Mouse (Mus musculus): ENCODE data around the gene Mcm5. TPM values are rescaled to one million over a fixed set of nuclear protein-coding genes. Genes with fewer than 3 reads are reported as not detected.

Mcm5 gene
- polyA plus RNA-seq, 1 experiment from 2014 or later, result 153 TPM

DNA sequence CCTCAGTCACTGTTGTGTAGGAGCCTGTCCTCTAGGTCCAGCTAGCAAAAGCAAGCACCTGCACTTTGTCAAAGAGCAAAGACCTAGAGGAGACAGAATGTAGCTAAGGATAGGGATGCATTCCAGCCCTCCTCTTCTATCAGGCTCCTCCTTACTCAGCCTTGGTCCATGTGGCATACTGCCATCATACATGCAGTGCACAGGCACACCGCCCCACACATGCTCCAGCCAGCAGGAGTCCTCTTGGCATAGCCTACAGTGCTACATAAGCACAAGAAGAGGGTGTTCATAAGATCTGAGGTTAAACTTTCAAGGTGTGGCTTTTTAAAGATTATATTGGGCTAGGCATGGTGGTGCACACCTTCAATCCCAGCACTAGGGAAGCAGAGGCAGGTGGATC lies 34.5 kb upstream of the Mcm5 start:
- H3K4me2 ChIP-seq (ENCODE audit: low read length), result no peak overlapping the region
- ATAC-seq (replicated peaks; ENCODE audit: low FRiP score, low TSS enrichment, low read depth) (no peak), DNase-seq (ENCODE audit: low spot score) (no peak)
- H3K9ac ChIP-seq (ENCODE audit: low read length), result no peak overlapping the region
- no peak overlapping the region for H3K27ac ChIP-seq (ENCODE audit: low read depth)
- no peaks in the 10 kb centered on the region for H3K9me3 ChIP-seq (ENCODE audit: control insufficient read depth, low read length)
- WGBS, result 85% methylated on average over 1 of the region's 1 CpGs
- H3K4me3 ChIP-seq (ENCODE audit: low read depth, low read length), result no peak overlapping the region
- H3K36me3 ChIP-seq (ENCODE audit: control insufficient read depth, insufficient read depth, low read length), result no peaks in the 10 kb centered on the region
- no peaks in the 10 kb centered on the region for H3K27me3 ChIP-seq (replicated peaks; ENCODE audit: control insufficient read depth, insufficient read depth, low read length)
- H3K4me1 ChIP-seq (replicated peaks; ENCODE audit: control insufficient read depth, insufficient read depth, low read length), result no peaks in the 10 kb centered on the region

DNA sequence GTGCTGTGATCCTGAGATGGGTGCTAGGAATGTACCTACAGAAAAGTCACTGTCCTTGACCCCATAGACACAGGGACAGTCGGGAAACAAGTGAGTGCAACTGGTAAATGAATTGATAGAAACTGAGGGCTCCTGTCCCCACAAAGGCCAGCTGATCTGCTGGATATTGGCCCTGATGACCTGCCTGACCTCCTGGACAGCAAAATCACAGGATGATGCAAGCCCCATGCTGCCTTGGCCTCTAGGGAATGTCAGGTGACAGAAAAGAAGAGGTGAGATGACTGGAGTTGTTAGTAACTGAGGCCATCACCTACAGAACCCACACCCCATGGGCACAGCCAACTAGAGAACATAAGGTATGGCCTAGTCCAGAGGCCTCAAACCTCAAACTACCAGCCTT lies 31.2 kb upstream of the Mcm5 start:
- DNase-seq (ENCODE audit: low spot score) (no peak), ATAC-seq (replicated peaks; ENCODE audit: low FRiP score, low TSS enrichment, low read depth) (no peak)
- Histone ChIP-seq H3K27me3 (replicated peaks; ENCODE audit: control insufficient read depth, insufficient read depth, low read length) (no peaks in the 10 kb centered on the region), H3K27ac (ENCODE audit: low read depth) (no peak overlapping the region), H3K9me3 (ENCODE audit: control insufficient read depth, low read length) (no peaks in the 10 kb centered on the region), H3K4me2 (ENCODE audit: low read length) (no peak overlapping the region), H3K4me1 (replicated peaks; ENCODE audit: control insufficient read depth, insufficient read depth, low read length) (no peaks in the 10 kb centered on the region), H3K9ac (ENCODE audit: low read length) (no peak overlapping the region), H3K36me3 (ENCODE audit: control insufficient read depth, insufficient read depth, low read length) (no peaks in the 10 kb centered on the region), H3K4me3 (ENCODE audit: low read depth, low read length) (no peak overlapping the region)
- WGBS, result 64% methylated on average over 1 of the region's 1 CpGs

DNA sequence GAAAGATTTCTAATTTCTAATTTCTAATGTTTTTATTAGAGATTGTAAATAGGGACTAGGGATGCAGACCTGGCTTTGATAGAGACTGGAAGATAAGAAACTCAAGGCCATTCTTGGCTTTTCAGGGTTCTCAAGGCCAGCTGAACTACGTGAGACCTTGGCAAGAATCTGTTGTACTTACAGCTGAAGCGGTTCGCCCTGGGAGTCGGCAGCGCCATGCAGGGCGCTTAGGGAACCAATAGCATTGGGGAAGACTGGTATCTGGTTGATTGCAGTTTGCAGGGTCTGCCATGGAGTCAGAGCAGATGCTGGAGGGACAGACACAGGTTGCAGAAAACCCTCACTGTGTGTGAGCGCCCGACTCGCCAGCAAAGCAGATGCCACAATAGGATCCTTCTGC lies 30.5 kb upstream of the Mcm5 start:
- Histone ChIP-seq H3K27ac (ENCODE audit: low read depth) (no peak overlapping the region), H3K9me3 (ENCODE audit: control insufficient read depth, low read length) (no peaks in the 10 kb centered on the region), H3K4me3 (ENCODE audit: low read depth, low read length) (no peak overlapping the region), H3K36me3 (ENCODE audit: control insufficient read depth, insufficient read depth, low read length) (no peaks in the 10 kb centered on the region), H3K9ac (ENCODE audit: low read length) (no peak overlapping the region), H3K27me3 (replicated peaks; ENCODE audit: control insufficient read depth, insufficient read depth, low read length) (no peaks in the 10 kb centered on the region), H3K4me1 (replicated peaks; ENCODE audit: control insufficient read depth, insufficient read depth, low read length) (no peaks in the 10 kb centered on the region), H3K4me2 (ENCODE audit: low read length) (no peak overlapping the region)
- WGBS, result 95% methylated on average over 9 of the region's 9 CpGs
- DNase-seq (ENCODE audit: low spot score) (no peak), ATAC-seq (replicated peaks; ENCODE audit: low FRiP score, low TSS enrichment, low read depth) (no peak)

DNA sequence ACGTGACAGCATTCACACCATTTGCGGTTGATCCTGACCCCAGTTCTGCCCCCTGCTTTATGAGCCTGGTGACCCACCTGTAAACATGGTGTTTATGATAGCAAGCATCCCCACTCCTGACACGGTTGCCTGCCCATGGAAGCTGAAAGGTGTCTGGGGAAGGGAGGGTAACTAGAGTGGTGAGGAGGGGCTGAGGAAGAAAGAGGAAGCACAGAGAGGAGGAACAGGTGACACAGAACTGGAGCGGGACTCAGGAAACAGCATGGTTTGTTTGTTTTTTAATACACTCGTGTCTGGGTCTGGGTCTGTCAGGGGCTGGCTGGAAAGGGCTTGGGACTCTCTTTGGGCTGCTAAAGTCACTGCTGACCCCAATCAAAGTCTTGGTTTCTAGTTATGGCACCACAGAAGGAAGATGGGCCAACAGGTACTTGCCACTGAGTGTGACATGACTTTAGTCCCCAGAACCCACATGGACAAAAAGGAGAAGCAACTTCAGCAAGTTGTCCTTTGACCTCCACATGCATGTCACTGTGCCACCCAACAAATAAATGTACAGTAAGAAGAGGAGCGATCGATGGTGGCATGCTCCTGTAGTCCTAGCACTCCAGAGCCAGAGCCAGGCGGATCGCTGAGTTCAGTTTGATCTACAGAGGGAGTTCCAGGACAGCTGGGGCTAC lies 27.9 kb upstream of the Mcm5 start:
- no peak overlapping the region for H3K27ac ChIP-seq (ENCODE audit: low read depth)
- no peaks in the 10 kb centered on the region for H3K36me3 ChIP-seq (ENCODE audit: control insufficient read depth, insufficient read depth, low read length)
- no peak overlapping the region for H3K4me2 ChIP-seq (ENCODE audit: low read length)
- H3K4me1 ChIP-seq (replicated peaks; ENCODE audit: control insufficient read depth, insufficient read depth, low read length), result no peaks in the 10 kb centered on the region
- DNase-seq (ENCODE audit: low spot score), result no peak
- 74% methylated on average over 9 of the region's 9 CpGs for WGBS
- H3K27me3 ChIP-seq (replicated peaks; ENCODE audit: control insufficient read depth, insufficient read depth, low read length), result no peaks in the 10 kb centered on the region
- H3K9me3 ChIP-seq (ENCODE audit: control insufficient read depth, low read length), result no peaks in the 10 kb centered on the region
- ATAC-seq (replicated peaks; ENCODE audit: low FRiP score, low TSS enrichment, low read depth), result no peak
- H3K4me3 ChIP-seq (ENCODE audit: low read depth, low read length), result no peak overlapping the region
- no peak overlapping the region for H3K9ac ChIP-seq (ENCODE audit: low read length)

DNA sequence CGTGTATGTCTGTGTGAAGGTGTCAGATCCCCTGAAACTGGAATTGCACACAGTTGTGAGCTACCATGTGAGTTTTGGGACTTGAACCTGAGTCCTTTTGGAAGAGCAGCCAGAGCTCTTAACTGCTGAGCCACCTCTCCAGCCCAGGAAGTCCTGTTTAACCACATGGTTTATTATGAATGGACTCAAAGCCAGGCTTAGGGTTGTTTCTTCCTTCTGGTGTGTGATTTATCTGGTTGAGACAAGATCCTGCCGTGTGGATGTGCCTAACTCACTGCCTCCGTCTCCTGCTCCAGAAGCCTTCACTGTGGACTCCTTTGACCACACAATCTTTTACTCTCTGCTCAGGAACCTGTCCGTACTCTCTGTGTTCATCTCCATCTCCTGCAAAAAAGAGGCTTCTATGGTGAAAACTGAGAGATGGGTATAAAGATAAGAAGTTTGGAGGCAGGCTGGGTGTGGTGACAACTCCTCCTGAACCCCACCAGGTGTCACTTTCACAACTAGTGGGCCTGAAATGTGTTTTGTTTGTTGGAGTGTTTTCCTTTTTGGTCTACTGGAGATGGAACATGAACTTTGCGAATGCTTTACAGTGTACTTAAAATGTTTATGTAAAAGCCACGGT lies 27.1 kb upstream of the Mcm5 start:
- DNase-seq (ENCODE audit: low spot score) (no peak), ATAC-seq (replicated peaks; ENCODE audit: low FRiP score, low TSS enrichment, low read depth) (no peak)
- Histone ChIP-seq H3K36me3 (ENCODE audit: control insufficient read depth, insufficient read depth, low read length) (no peaks in the 10 kb centered on the region), H3K27me3 (replicated peaks; ENCODE audit: control insufficient read depth, insufficient read depth, low read length) (no peaks in the 10 kb centered on the region), H3K4me2 (ENCODE audit: low read length) (no peak overlapping the region), H3K4me3 (ENCODE audit: low read depth, low read length) (no peak overlapping the region), H3K9me3 (ENCODE audit: control insufficient read depth, low read length) (no peaks in the 10 kb centered on the region), H3K27ac (ENCODE audit: low read depth) (no peak overlapping the region), H3K4me1 (replicated peaks; ENCODE audit: control insufficient read depth, insufficient read depth, low read length) (no peaks in the 10 kb centered on the region), H3K9ac (ENCODE audit: low read length) (no peak overlapping the region)
- 69% methylated on average over 6 of the region's 6 CpGs for WGBS

DNA sequence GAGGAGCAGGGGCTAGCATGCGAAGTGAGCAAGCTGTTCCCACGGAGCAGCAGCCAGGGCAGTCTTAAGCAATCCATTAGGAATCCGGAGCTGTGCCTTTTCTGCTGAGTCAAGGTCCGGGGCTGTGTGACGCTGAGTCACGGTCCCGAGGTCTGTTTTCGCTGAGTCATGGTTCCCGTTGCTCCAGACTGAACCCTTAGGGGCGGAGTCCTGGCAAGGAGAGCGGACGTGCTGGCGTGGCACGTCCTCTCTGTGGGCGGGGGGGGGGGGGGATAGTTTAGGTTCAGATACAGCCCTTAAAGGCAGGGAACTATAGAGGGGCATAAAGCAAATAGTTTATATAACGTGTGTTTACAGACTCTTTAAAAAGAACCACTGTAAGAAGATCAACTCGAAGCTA lies 25.5 kb upstream of the Mcm5 start:
- no peak overlapping the region for H3K9ac ChIP-seq (ENCODE audit: low read length)
- no peaks in the 10 kb centered on the region for H3K27me3 ChIP-seq (replicated peaks; ENCODE audit: control insufficient read depth, insufficient read depth, low read length)
- peak overlapping the region; percentile 41 for H3K4me2 ChIP-seq (ENCODE audit: low read length)
- H3K27ac ChIP-seq (ENCODE audit: low read depth), result no peak overlapping the region
- 2% methylated on average over 17 of the region's 17 CpGs for WGBS
- ATAC-seq (replicated peaks; ENCODE audit: low FRiP score, low TSS enrichment, low read depth) (peak; percentile 96), DNase-seq (ENCODE audit: low spot score) (peak; percentile 95)
- no peaks in the 10 kb centered on the region for H3K36me3 ChIP-seq (ENCODE audit: control insufficient read depth, insufficient read depth, low read length)
- peaks cover 1% of the 10 kb centered on the region; the same call in 1 of the 2 replicates for H3K4me1 ChIP-seq (replicated peaks; ENCODE audit: control insufficient read depth, insufficient read depth, low read length)
- no peak overlapping the region for H3K4me3 ChIP-seq (ENCODE audit: low read depth, low read length)
- no peaks in the 10 kb centered on the region for H3K9me3 ChIP-seq (ENCODE audit: control insufficient read depth, low read length)

DNA sequence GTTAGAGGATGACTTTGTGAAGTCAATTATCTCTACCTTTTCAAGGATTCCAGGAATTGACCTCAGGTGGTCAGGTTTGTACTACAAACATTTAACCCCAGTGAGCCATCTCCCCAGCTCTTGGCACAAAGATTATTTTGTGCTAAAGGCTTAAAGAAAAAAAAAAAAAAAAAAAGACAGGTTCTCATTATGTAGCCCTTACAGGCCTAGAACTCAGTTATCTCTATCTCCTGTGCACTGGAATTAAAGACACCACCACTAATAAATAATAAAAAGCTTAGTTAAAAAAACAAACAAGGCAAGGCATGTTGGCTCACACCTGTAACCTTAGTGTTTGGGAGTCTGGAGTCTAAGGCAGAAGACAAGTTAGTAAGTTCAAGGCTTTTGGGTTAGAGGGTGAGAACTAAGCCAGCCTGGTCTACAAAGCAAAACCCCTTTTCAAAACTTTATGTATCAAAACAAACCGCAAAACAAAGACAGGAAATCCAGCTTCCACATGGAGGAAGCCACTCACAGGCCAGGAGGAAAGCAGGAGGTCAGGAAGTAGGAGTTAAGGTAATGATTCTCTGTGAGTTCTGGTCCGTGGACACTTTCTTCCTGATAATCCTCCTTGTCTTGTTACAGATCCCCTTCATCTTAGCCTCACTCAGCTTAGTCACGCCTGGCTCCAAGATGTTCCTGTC lies 24.8 kb upstream of the Mcm5 start:
- Histone ChIP-seq H3K4me2 (ENCODE audit: low read length) (peak overlapping the region; percentile 41; the same call in 1 of the 2 replicates), H3K4me1 (replicated peaks; ENCODE audit: control insufficient read depth, insufficient read depth, low read length) (peaks cover 7% of the 10 kb centered on the region), H3K9ac (ENCODE audit: low read length) (no peak overlapping the region), H3K27me3 (replicated peaks; ENCODE audit: control insufficient read depth, insufficient read depth, low read length) (no peaks in the 10 kb centered on the region), H3K9me3 (ENCODE audit: control insufficient read depth, low read length) (no peaks in the 10 kb centered on the region), H3K36me3 (ENCODE audit: control insufficient read depth, insufficient read depth, low read length) (no peaks in the 10 kb centered on the region), H3K4me3 (ENCODE audit: low read depth, low read length) (no peak overlapping the region), H3K27ac (ENCODE audit: low read depth) (peak overlapping the region; percentile 22)
- DNase-seq (ENCODE audit: low spot score) (no peak), ATAC-seq (replicated peaks; ENCODE audit: low FRiP score, low TSS enrichment, low read depth) (no peak)
- 67% methylated on average over 3 of the region's 3 CpGs for WGBS

DNA sequence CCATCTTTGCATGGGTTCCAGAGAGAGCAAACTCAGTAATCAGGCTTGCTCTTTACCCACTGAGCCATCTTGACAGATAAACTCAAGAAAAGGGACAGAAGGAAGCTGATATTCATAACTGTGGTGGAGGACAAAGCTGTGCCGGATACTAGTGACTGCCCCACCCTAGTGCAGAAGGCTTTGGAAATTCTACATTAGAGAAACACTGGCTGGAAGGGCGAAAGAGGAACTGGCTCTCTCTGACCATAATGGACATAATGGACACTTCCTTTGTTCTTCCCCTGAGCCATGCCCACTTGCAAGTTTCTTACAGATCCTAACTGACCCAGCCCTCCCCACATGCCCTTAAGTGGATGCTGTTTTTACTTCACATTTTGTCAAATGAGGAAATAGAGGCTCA lies 23.4 kb upstream of the Mcm5 start:
- Histone ChIP-seq H3K27me3 (replicated peaks; ENCODE audit: control insufficient read depth, insufficient read depth, low read length) (no peaks in the 10 kb centered on the region), H3K4me1 (replicated peaks; ENCODE audit: control insufficient read depth, insufficient read depth, low read length) (peaks cover 7% of the 10 kb centered on the region), H3K4me2 (ENCODE audit: low read length) (no peak overlapping the region), H3K27ac (ENCODE audit: low read depth) (no peak overlapping the region), H3K9ac (ENCODE audit: low read length) (no peak overlapping the region), H3K4me3 (ENCODE audit: low read depth, low read length) (no peak overlapping the region), H3K9me3 (ENCODE audit: control insufficient read depth, low read length) (no peaks in the 10 kb centered on the region), H3K36me3 (ENCODE audit: control insufficient read depth, insufficient read depth, low read length) (no peaks in the 10 kb centered on the region)
- 78% methylated on average over 2 of the region's 2 CpGs for WGBS
- DNase-seq (ENCODE audit: low spot score), result no peak
- no peak for ATAC-seq (replicated peaks; ENCODE audit: low FRiP score, low TSS enrichment, low read depth)

All from intestine, embryonic 14.5 days (tissue).